Mouse (Mus musculus) small intestine, adult 2 months (tissue): Measurements from ENCODE around the gene Cdk14.

Source experiments
- CTCF ChIP-seq: fragments of 200-500 bp; IDR thresholded peaks from 2 replicates; pipeline ENCODE4 v1.5.1; 2012; ENCODE audit warnings: low read depth, mild to moderate bottlenecking, control low read depth, inconsistent platforms, low read length, moderate library complexity, mixed read lengths; ENCODE audit not compliant: insufficient replicate concordance, insufficient read length; ENCODE audit errors: extremely low read depth
- POLR2A ChIP-seq: fragments of 200-500 bp; IDR thresholded peaks from 2 replicates; pipeline ENCODE4 v1.6.1; 2012; ENCODE audit warnings: low read depth, mild to moderate bottlenecking, control low read depth, inconsistent platforms, low read length, moderate library complexity

DNA sequence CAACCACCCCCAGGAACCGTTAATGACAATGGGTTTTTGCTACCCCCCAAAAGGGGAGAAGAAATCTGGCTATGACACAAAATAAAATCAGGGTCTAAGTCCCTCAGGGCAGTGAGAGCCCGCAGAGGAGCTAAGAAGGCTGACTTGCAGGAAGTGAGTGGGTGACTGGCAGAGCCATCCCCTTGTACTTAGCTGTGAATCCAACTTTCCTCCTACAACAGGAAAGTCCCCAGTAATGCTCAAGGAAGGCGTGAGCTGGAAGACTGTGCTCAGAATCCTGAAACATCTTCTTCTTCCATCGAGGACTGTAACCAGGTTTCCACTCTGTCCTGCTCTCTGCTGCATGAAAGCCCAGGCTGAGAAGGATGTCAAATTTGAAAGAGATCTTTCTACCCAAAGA is 502.8 kb downstream of the Cdk14 start:
- no peak for TF ChIP-seq POLR2A
- TF ChIP-seq CTCF: no peak
